Mouse (Mus musculus) thymus, postnatal 10 days (tissue): Measurements from ENCODE around the gene Ccdc77.

Experiments
- DNase-seq, 2 experiments: peaks; one replicate each; pipeline ENCODE4 v3.0.0; 2021; ENCODE audit warnings: low spot score in 2 of 2

Gene Ccdc77

DNA sequence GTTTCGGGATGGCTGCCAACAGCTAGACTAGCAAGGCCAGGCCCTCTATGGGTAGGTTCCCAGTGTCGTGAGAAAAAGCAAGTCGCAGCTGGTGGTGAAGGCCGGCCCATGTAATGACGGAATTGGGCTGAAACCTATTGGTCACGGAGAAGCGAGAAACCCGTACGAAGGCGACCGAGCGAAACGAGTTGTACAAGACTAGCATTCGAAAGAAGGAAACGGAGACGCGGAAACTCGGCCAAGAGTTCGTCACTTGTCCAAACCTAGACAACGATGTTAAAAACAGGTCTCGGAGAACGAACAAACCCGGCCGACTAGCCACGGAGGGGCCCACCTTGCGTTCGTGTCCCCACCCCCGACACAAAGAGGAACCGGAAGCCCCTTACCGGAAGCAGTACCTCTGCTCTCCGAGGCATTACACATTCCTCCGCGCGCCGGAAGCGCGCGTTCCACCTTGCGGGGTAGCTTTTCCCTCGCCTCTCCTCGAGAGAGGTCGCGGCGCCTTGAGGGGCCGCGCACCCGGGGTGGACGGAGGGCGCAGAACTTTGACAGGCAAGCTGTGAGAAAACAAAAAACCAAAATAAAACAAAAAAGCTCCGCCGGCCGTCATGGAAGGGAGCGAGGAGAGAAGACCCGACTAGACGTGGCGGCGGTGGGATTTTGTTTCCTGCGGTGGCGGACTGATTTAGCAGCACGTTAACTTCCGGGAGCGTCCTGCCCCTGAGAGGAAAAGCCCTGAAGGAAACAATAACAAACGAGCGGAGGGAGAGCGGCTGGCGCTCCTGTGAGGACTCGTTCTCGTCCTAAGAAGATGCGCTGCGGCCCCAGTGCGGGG lies at the start of gene Ccdc77, which contains the start of gene Kdm5a:
Ccdc77 (minus strand) TSS at position 687 of the 835 bp plus-strand sequence.
Kdm5a (plus strand) TSS at position 437 of the 835 bp plus-strand sequence.
- peak; percentile 89 to 91 for DNase-seq

DNA sequence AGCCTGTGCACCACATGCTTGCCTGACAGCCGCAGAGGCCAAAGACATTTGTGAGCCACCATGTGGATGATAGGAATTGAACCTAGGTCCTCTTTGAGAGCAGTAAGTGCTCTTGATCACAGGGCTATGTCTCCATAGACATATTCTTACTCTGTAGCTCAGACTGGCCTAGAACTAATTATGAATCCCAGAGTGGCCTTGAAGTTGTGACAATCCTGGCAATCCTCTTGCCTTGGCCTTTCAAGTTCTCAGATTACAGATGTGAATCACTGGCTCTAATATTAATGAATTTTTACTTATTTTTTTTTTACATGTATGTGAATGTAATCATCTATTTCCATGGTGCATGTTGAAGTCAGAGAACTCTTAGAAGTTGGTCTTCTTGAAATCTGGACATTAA lies 39.8 kb upstream of the Ccdc77 start:
- no peak for DNase-seq

DNA sequence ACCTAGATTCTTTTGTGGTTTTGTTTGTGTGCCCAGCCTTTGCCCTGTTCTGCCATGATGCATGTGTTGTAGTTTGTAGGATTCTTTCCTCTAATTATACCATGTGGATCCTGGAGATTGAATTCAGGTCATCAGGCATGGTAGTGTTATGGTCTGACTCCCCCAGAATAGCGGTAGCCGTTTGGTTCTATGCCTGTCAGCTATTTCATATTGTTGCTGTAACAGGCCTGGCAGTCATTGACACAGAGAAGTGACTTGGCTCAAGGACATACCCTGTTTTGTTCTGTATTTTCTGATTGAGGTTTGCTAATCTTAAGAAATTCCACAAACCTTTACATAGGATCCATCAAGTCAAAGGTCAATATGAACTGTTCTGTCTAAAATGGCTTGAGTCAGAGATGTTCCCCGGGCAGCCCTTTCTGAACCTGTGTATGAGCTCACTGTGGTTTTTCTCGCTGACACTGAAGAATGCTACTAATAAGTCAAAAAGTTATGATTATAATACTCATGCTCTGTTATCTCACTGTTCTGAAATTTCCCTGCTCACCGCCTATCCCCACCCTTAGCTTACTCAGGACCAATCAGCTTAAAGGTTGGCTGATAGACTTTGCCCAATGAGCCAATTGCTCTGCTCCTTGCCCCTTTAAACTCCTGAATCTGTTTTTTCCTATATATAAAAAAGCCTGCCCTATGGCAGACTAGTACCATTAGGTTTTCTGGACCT lies 31.6 kb upstream of the Ccdc77 start:
- DNase-seq: no peak

DNA sequence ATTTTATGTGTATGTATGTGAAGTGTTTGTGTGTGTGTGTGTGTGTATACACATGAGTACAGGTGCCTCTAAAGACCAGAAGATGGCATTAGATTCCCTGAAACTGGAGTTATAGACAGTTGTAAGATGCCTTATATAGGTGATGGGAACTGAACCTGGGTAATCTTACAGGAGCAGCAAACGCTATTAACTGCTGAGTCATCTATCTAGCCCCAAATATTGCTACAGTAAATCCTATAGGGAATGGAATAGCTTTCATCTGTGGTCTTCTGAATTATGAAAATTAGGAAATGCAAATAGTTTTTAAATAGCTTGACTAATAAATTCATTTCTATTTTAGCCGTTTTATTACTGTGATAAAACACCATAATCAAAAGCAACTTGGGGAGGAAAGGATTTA lies 28.6 kb upstream of the Ccdc77 start:
- no peak for DNase-seq

DNA sequence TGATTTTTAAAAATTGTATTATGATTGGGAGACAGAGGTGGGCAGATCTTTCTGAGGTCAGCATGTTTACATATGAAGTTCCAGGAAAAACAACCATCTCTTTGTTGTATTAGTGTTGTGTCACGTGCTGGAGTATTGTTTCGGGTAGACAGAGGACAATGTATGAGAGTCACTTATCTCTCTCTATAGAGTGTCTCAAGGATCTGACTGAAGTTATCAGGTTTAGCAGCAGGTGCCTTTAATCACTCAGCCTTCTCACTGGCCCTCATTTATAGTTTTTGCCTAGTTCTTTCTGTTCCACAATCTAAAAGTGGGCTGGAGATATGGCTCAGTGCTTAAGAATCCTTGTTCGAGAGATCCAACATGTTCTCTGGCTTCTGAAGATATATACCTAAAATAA lies 25.9 kb upstream of the Ccdc77 start:
- DNase-seq: no peak

DNA sequence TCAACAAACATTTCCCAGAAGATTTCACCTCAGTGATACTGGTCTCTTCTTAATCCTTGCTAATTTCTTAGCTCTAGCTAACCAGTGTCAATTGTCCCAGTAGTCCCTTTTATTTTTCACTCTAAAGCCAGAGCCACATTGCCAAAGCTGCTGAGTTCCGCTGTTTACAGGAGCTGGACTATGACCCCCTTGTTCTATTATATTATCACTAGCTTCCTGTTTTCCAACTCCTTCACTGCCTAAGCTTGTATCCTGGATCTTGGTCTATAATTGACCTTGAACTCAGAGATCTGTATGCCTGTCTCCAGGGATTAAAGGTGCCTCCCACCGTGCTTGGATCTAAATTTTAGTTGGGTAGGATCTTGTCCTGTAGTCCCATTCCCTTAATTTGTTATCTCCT lies 12.6 kb upstream of the Ccdc77 start:
- DNase-seq: no peak

DNA sequence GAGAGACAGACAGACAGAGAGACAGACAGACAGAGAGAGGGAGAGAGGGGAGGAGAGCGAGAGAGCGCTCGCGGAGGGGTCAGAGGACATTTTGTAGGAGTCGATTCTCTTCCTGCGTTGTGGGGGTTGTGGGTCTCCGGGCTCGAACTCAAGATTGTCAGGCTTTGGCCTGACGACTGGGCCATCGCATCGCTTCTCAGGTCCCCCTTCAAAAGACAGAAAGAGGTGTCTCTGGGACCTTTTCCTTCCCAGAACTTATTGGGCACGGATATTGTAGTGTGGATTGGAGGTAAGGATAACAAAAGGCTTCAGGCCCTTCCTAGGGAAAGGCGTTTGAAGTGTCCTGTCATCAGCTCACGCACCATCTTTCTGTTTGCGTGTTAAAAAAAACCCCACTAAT lies 877 bp upstream of the Ccdc77 start:
- DNase-seq: peak in 1 of 2 experiments; percentile 8

DNA sequence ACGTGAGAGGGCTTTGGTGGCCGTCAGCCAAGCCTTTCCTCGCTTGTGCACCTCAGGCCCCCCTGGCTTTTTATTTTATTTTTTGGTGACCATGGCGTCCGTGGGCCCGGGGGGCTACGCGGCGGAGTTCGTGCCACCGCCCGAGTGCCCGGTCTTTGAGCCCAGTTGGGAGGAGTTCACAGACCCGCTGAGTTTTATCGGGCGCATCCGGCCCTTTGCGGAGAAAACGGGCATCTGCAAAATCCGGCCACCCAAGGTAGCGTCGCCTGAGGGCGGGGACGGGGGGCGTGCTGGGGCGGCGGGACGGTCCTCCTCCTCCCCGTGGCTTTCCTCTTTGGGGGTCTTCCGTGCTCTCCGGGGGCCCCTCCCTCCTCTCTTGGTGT lies 340 bp upstream of the Ccdc77 start:
- DNase-seq: no peak

DNA sequence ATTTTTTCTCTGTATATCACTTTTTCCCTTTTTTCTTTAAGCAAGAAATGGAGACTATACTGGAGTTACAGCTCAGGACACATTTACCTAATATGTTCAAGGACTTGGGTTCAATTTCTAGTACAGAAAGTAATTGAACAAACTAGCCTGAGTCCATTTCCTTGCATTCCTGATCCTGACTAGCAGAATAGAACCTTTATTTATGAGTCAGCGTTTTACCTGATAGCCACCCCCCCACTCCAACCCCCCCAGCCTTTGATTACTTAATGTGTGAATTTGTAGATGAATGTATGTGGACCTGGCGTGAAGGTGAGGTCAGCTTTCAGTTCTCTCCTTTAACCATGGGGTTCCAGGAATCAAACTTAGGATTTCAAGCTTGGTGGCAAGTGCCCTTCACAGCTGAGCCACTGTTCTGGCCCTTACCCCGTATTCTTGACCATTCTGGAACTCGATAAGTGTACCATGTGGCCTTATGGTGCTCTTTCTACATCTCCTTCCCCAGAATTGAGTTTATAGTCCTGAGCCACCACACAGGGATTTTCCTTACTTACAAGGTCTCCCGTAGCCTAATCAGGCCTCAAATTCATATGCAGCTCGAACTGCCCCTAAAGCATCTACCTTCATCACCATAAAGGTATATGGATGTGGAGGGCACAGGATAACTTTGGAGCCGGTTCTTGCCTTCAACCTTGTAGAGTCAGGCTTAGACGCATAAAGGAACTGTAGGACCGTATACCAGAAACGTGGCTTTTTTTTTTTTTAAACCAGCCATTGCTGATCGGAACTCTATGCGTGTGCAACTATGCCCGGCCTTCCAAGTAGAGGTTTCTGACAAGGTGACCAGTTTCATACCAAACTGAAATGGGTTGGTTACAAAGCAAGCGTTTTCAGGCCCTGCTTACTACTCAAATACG lies 1.1 kb downstream of the Ccdc77 start:
- no peak for DNase-seq

DNA sequence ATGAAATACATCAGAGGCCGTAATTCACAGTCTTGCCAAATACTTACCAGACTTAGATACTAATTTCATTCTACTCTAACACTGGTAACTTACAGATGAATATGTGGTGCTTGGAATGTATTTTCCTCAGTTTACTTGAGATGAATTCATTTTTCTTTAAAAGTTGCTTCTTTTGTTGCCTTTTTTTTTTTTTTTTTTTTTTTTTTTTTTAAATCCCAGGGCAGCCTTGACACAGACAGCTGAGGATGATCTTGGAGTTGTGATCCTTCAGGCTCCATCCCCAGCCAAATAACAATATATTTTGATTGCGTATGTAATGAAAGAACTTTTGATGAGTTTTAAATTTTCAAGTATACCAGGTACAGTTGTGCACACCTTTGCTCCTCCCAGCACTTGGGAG lies 2.0 kb downstream of the Ccdc77 start:
- DNase-seq: no peak

DNA sequence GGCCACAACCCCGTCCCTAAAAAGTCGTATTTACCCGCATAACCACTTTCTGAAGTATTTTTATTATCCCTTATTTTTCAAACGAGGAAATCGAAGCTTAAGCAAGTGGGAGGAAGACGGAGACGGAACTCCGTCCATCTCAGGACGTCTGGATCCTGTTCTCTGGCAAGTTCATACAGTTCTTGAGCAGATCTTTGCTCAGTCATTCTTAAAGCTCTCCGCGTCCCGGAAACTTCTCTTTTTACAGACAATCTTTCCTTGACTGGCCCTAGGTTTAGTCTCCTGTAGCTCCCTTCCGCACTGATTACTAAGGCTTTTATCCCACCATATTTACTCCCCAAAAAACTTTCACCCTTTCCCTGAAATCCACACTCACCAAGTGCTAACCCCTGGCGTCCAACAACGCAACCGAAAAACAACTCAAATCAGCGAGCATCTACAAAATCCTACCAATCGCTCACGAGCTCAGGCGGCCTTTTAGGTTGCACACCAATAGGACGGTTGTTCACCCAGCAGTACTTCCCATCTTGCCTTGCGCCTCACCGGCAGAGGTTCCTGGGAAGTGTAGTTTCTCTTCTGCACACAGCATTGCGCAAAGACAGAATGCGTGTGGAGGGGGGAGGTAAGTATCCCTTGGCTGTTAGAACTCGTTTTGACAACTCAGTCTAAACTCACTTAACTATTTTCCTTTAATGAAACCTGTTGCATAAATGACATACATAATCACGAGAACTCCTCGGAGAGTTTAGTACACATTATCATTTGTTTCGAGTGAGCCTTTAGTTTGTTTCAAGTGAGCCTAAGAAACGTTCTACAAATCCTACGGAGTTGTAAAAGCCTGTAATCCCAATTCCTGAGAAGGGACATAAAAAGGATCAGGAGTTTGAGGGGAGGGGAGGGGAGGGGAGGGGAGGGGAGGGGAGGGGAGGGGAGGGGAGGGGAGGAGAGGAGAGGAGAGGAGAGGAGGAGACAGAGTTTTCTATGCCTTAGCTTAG lies 6.9 kb downstream of the Ccdc77 start:
- peak; percentile 73 for DNase-seq

DNA sequence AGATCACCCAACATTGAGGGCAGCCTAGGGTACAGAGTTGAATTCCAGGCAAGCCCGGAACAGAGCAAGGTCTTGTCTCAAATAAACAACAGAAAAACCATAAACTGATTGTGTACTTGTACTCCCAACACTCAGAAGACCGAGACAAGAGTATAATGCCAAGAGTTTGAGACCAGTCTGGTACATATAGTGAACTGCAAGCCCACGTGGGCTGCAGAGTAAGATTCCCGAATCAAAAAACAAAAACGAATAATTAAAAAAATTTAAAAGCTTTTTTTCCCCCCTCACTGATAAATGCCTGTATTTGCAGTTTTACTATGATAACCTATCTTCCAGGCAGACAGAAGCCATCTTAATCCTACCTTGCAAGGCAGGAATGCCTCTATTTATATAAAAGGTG lies 7.7 kb downstream of the Ccdc77 start:
- no peak for DNase-seq

DNA sequence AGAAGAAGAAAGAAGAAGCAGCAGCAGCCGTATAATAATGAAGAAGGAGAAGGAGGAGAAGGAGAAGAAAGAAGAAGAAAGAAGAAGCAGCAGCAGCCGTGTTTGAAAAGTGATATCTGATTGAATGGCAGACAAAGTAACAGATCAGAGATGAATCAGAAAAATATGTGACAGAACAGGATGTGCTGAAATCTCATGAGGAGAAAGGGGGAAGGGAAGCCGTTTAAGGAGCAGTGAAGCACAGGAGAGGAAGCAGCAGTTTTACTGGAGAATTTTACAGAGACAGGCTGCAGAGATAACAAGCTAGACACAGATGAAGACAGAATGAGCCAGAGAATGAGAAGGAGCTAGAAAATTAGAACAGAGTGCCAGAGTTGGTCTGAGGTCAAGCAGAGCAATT lies 15.2 kb downstream of the Ccdc77 start:
- no peak for DNase-seq

DNA sequence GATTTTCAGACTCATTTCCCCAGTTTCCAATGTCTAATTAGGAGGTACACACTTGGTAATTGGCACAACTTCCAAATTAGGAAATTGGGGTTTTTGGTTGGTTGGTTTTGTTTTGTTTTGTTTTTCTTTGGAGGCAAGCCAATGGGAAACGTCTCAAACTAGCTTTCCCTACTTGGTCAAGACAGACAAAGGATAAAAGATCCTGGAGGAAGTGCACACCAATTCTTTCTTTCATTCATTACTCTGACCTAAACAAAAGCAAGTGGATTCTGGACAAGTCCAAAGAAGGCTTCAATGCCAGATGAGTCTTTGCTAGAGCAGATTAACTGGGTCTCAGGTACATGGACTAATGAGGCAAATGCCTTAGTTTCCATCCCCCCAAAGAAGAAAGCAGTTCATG lies 20.2 kb downstream of the Ccdc77 start:
- DNase-seq: no peak

DNA sequence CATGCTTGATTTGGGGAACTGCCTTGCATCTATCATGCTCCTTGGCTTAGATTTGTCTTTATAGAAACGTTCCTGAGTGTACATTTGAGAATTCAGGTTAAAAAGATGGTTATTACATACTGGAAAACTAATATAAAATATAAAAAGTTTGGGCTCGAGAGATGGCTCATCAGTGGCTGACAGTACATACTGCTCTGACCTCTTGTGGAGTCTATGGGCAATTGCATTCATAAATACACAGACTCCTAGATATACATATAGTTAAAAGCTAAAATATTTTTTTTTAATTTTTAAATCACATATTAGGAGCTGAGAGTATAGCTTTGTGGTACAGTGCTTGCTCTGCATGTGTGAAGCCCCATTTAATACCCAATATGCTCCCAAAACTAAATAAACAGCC lies 31.8 kb downstream of the Ccdc77 start:
- DNase-seq: no peak

DNA sequence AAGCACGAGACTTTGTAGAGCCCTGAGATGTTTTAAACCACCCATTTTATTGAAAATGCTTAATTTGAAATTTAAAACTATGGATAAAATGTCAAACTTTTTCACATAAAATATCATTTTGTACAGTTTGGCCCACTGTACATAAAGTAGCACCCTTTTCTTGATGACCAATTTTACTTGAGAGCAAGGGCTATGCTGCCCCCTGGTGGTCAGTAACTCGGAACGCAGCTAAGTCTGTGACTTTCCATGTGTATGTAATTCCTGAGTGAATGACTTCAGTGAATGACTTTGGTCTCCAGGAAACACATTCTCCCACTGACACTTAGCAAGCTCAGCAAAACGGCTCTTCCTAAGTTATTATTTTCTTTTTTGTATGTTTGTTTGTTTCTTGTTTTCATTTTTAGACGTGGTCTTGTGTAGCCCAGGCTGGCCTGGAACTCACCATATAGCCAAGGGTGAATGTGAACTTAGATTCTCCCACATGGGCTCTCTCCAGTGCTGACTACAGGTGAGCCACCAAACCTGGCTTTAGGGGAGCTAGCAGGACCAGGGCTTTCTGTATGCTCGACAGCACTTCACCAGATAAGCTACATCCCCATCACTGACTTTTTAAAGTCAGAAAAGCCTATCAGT lies 39.8 kb downstream of the Ccdc77 start:
- DNase-seq: peak; percentile 9 to 63

DNA sequence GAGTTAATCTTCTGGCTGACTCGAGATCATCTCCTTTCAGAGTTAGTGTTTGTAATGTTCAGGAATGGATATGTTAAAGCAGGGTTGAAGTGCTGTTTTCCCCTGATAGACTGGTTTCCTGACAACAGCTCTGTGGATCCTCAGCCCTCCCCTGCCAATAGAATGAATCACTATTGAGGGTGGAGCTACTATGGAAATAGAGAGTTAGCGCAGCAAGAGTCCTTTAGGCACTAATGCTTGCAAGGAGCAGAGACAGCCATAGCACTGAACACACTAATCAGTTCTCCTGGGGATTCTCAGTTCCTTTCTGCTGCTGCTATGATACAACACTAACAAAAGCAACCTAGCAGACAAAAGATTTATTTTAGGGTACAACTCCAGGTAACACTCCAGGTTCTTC lies 43.8 kb downstream of the Ccdc77 start:
- DNase-seq: no peak

DNA sequence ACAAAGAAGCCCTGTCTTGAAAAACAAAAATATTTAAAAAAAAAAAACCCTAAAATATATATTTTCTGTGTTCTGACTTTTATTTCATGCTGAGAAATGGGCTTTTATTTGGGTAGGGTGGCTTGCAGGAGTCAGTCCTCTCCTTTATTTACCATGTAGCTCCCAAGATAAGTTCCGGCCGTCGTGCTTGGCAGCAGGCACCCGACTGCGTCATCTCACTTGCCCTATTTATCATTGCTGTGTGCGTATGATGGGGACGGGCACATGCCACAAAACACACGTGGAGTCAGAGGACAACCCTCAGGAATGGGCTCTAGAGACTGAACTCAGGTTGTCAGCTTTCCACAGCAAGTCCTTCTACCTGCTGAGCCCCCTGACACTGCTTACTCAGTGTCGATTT lies 45.0 kb downstream of the Ccdc77 start:
- DNase-seq: no peak

DNA sequence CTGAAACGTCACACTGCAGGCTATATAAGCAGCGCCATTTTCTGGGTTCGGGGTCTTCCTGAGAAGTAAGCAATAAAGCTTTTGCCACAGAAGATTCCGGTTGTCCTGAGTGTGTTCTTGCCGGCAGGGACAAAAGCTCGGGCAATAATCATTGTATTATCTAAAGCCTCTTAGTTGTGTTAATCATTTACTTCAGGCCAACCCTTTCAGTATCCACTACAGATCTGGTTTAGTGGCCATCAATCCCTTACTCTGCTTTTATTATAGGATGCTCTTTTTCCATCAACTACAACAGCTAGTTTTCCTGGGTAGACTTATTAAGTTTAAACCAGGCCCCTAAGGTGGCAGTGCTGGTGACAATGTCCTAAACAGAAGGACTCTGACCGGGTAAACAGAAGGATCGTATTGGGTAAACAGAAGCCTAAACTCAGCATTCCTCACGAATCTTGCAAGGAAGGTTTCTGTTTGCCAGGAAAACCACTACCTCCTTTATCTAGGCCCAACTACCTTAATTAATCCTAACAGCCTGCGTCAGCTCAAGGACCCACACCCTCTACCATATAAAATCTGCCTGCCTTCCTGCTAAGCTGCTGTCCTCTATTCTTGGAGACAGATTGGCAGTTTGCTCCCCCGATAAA lies 45.8 kb downstream of the Ccdc77 start:
- no peak for DNase-seq

DNA sequence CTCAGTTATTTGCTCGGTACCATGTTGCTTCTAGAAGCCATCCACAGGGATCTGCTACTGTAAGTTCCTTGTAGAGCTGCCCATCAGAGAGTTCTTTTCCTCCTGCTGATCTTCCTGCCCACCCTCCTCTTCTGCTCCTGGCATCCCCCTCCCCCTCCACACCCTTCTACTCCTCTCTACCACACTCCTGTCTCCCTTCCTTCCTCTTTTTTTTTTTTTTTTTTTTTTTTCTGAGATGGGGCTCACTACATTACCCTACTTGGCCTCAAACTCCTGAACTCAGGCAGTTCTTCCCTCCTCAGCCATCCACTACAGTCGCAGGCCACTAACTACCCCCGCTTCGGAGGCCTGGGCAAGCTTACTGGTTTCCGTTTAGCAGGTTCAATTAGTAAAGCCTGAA lies 51.7 kb downstream of the Ccdc77 start:
- no peak for DNase-seq
